Mouse (Mus musculus) adrenal gland (tissue): ENCODE data around the gene Gm49450.
"Not testable (repeated sequence)": the region's sequence is repeated elsewhere in the genome, so short reads cannot be mapped to it uniquely, and the experiment has no call there.

ENCODE experiments used
- intact Hi-C: fragments of 180-260 bp; cut with DNase I; formaldehyde crosslinking; loops from one replicate; pipeline ENCODE4 v1.15.1; 2025

Gm49450 gene

DNA sequence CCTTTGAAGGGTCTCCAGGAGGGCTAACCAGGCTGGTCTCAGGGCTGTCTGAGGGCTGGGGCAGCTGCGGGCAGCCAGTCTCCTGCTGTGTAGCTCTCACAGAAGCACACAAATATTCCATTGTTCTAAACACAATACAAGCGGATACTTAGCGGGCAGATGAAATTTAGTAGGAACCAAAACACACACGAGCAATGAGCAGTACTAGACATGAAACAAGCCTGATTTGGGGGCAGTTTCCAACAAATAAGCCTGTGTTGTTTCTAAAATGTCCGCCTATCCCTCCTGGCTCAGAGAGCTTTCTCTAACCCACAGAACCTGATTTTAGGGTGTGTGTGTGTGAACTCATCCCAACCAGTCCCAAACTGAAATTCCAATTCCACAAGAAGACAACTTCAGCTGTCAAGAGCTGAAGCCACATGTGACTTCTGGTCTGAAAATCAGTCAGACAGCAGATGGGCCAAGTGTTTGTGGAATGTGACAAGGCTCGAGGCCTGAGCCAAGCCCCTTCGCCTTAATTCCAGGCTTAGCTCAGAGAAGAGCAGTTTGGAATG lies 33.8 kb upstream of the Gm49450 start:
- intact Hi-C loops, result loop anchor here (5.0 kb wide), 1 partner anchor 35 kb away; the partner anchor contains the start of genes Gm49450 and Tuba1a

- intact Hi-C loops, result loop anchor here (5.0 kb wide), 1 partner anchor 34 kb away; the partner anchor contains the start of genes Gm49450 and Tuba1a
These were observed 32.8 kb upstream of the Gm49450 start for GRCm38 (mm10) chr15:98985982-98986715.

DNA sequence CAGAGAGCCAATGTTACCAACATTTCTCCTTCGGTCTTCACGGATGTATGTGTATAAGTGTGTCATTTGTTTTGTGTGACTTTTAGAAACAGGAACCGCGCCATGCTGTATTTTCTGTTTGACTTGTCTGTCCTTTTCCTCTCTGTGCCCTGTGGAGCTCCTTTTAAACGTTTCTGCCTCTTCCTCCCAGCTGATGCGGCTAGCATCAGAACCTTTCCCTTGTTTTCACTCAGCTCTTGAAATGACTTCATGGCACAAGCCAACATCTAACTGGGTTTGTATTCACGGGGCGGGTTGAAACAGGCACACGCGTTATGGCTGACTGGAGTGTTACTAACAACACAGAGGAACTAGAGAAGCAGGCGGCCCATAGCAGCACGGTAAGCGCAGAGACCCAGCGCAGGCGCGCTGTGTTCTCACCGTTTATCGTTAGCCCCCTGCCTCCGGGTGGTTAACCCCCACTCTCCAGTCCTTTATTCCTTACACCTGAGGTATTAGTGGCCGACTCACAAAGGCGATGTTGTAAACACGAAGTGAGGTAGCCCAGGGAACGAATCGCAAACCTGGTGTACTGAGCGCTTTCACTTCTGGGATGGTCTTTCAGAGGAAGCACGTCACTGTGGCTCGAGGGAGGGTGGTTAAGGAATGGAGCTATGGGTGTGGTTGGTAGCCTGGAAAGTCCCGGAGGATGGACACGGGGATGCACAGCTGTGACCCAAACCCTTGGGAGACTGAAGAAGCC lies 32.1 kb upstream of the Gm49450 start:
- intact Hi-C loops, result loop anchor here (5.0 kb wide), 1 partner anchor 33 kb away; the partner anchor contains the start of genes Gm49450 and Tuba1a

DNA sequence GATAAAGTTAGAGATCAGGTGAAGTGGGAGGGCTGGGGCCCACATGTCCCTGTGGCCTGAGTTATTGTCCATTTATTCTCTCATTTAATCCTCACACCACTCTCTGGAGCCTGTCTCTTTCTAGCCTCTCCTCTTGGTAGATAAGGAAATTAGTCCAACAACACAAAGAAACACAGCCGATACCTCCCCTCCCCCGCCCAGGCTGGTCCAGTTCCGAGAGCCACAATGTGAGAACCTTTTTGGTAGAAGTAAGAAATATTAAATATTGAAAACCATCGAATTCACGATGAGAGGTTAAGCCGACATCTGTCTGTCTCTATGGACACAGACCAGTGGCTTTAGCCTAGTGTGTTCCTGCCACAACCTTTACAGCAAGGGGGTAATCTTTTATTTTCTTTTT lies 31.3 kb upstream of the Gm49450 start:
- intact Hi-C loops, result loop anchor here (5.0 kb wide), 1 partner anchor 32 kb away; the partner anchor contains the start of genes Gm49450 and Tuba1a

- intact Hi-C loops, result no loop called here
These were observed 30.2 kb upstream of the Gm49450 start for GRCm38 (mm10) chr15:98983431-98984081.

GRCm38 (mm10) chr15:98982100-98982499 lies 28.7 kb upstream of the Gm49450 start:
- intact Hi-C loops, result no loop called here

GRCm38 (mm10) chr15:98980012-98980614 lies 26.8 kb upstream of the Gm49450 start:
- intact Hi-C loops, result no loop called here

GRCm38 (mm10) chr15:98978409-98979172 lies 25.2 kb upstream of the Gm49450 start:
- intact Hi-C loops, result no loop called here

GRCm38 (mm10) chr15:98977759-98978408 lies 24.5 kb upstream of the Gm49450 start:
- intact Hi-C loops, result no loop called here

DNA sequence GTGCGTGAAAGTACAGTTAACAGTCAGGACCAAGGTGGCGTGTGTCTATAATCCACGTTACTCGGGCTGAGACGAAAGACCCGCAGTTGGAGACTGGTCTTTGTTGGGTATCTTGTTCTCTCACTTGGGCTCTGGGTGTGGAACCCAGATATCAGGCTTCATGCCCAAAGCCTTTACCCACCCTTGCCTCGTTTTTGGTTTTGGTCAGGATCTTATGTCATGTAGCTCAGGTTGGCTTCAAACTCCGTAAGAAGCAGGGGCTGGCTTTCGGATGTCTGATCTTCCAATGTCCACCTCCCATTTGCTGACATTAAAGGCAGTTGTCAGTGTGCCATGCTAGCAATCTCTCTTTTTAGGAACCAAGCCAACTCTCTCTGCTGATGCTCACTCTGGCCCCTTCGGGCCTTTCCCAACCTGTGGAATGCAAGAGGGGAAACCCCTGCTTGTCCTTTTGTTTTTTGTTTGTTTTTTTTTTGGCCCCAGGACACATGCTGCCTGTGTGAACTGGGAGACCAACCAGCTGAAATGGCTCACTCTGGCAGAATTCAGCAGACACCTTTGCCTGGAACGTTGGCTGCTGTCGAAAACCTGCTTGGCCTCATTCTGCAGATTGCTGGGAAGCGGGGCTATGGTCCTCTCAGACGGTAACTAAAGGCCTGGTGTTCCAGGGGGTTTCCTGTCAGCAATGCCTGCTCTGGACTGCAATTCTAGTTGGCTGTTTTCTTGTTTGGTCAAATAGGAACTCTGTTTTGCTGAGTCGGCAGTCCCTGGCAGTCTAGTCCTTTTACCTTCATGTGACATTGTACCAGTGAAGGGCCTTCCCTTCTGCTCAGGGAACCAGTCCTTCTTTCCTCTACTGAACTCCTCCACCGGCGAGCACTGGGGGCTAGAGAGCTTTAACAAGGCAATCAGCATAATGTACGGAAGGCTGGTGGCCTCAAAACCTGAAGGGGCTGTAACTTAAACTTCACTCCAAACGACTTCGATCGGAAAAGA lies 23.7 kb upstream of the Gm49450 start:
- intact Hi-C loops, result no loop called here

GRCm38 (mm10) chr15:98973015-98973614 lies 19.8 kb upstream of the Gm49450 start:
- intact Hi-C loops, result no loop called here

DNA sequence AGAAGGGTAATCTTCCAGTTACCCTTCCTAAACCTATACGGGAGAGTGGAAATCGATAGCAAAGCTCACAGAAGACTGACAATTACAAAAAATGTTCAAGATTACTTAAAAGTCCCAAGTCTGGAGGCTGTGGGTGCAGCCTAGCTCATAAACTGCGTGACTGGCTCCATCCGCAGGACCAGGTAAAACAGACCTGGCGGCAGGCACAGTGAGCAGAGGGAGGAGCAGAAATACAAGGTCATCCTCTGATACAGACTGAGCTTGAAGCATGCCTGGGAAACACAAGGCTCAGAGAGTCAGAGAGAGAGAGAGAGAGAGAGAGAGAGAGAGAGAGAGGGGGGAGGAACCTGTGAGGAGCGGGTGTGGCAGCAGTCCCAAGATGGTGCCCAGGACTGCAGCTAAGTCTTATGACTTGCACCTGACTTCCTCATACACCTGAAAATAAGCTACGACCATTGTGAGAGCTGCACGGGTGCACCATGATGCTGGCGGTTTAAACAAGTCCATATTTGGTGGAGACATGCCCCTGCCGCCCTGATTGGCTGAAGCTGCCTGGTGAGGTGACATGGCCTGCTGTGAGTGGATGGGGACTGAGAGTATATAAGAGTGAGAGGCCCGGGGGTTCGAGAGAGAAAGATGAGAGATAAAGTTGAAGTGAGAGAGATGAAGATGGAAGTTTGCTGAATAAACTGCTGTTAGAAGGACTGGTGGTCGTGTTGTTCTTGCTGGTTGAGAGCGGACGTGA lies 18.4 kb upstream of the Gm49450 start:
- intact Hi-C loops, result not testable (repeated sequence)

GRCm38 (mm10) chr15:98971111-98971510 lies 17.8 kb upstream of the Gm49450 start:
- intact Hi-C loops, result no loop called here

DNA sequence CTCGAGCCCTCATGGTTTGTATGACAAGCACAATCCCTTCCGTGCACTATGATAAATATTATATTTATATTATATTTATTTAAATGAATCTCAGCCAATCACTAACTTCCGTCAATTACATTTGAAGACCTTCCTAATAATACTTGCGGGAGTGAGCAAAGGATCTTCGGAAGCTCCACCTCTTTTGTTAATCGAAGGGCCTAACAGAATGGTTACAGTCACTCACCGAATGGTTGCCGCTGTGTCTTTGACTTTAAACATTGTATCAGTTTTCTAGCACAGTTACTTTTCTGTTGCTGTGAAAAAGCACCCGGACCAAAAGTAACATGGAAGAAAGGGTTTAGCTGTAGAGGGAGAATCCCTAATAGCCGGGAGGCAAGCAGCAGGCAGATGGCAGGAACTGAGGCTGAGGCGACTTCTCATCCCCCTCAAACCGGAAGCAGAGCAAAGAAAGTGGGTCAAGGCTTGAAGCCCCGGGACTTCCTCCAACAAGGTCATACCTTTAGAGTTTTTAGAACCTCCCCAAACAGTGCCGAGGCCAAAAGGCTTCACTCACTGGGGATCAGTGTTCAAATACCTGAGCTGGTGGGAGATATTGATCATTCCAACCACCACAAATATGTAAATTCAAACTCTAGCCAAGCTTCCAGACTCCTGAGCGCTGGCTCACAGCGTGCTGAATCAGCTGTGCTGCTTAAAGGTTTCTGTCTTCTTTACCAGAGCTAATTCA lies 16.2 kb upstream of the Gm49450 start:
- intact Hi-C loops, result no loop called here

- intact Hi-C loops, result no loop called here
These were observed 15.5 kb upstream of the Gm49450 start for GRCm38 (mm10) chr15:98968701-98969371.

DNA sequence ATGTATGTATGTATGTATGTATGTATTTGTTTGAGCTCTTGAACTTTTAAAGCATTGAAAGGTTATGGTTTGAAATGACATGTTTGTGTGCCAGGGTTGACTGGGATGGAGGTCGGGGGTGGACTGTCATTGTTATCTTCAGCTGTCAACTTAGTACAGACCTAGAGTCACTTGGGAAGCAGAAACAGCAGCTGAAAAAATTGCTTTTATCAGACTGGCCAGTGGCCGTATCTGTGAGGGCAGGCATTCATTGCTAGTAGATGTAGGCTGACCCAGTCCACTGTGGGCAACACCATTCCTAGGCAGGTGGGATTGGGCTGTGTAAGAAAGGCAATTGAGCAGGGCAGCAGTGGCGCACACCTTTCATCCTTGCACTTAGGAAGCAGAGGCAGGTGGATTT lies 6.2 kb upstream of the Gm49450 start:
- intact Hi-C loops, result no loop called here
